Comparison of ENCODE assay signal across 21 mouse cellular contexts in genomic region chr5:53536635-53537554, GRCm38 (mm10).
DNase-seq lines count a peak whose midpoint lies in the region; ATAC-seq and TF ChIP-seq lines count a peak whose summit lies in the region.
"Had no signal": no experiment of that assay in that cellular context is flagged by ENCODE, and none has a peak within 500 bp of the region (broad histone marks: within the 10 kb centered on the region; RNA-seq: fewer than 3 reads in every experiment).

No protein-coding gene starts in this region.

- no peak for TF ChIP-seq POLR2A in lung, adult 2 months (IDR thresholded peaks at IDR 0.05; ENCODE audit: borderline replicate concordance, extremely low read depth, low read depth, low read length)
- TF ChIP-seq POLR2A in myocyte (IDR thresholded peaks at IDR 0.05; ENCODE audit: insufficient read length, low read depth) = no peak

- H3K27me3 ChIP-seq in lung, embryonic 14.5 days (ENCODE audit: insufficient read depth, low read length) = no peaks in the 10 kb centered on the region
- H3K27me3 ChIP-seq in lung, embryonic 16.5 days (ENCODE audit: control insufficient read depth, insufficient read depth, low read depth, low read length) = no peaks in the 10 kb centered on the region
- H3K27me3 ChIP-seq in myocyte (ENCODE audit: control insufficient read depth, insufficient read depth, insufficient read length) = no peaks in the 10 kb centered on the region
- no peaks in the 10 kb centered on the region for H3K27me3 ChIP-seq in intestine, postnatal 0 days (replicated peaks; ENCODE audit: control insufficient read depth, insufficient read depth, low read length)
- H3K27me3 ChIP-seq: hindbrain, embryonic 15.5 days; megakaryocyte, embryonic 14.5 days had no signal

- H3K9me3 ChIP-seq in lung, embryonic 14.5 days (ENCODE audit: low read depth, low read length) = no peaks in the 10 kb centered on the region
- H3K9me3 ChIP-seq in lung, embryonic 16.5 days (ENCODE audit: control insufficient read depth, low read length) = no peaks in the 10 kb centered on the region
- no peaks in the 10 kb centered on the region for H3K9me3 ChIP-seq in intestine, postnatal 0 days (ENCODE audit: control insufficient read depth)
- H3K9me3 ChIP-seq: G1E; hindbrain, embryonic 15.5 days; megakaryocyte, embryonic 14.5 days had no signal

- H3K9ac ChIP-seq in lung, embryonic 14.5 days = no peak overlapping the region
- H3K9ac ChIP-seq in lung, embryonic 16.5 days (ENCODE audit: low read length) = no peak overlapping the region
- H3K9ac ChIP-seq in intestine, postnatal 0 days (ENCODE audit: low read depth, low read length) = no peak overlapping the region
- H3K9ac ChIP-seq: hindbrain, embryonic 15.5 days had no signal

- peak; percentile 79 for ATAC-seq in lung, embryonic 14.5 days (ENCODE audit: insufficient read depth)
- peak; percentile 73 for ATAC-seq in lung, embryonic 16.5 days (ENCODE audit: low read depth)
- no peak for ATAC-seq in intestine, postnatal 0 days
- ATAC-seq: CD4-positive, CD25-positive, alpha-beta regulatory T cell, adult 4 months; forebrain, embryonic 16.5 days had no signal

- no peaks in the 10 kb centered on the region for H3K4me1 ChIP-seq in lung, embryonic 14.5 days (ENCODE audit: insufficient read depth)
- H3K4me1 ChIP-seq in lung, adult 2 months (ENCODE audit: control insufficient read depth, insufficient read depth, low read length) = no peaks in the 10 kb centered on the region
- peaks cover 12% of the 10 kb centered on the region for H3K4me1 ChIP-seq in lung, embryonic 16.5 days (replicated peaks; ENCODE audit: control insufficient read depth, insufficient read depth, low read length)
- H3K4me1 ChIP-seq in intestine, postnatal 0 days (replicated peaks; ENCODE audit: control insufficient read depth, insufficient read depth, low read length) = no peaks in the 10 kb centered on the region
- H3K4me1 ChIP-seq: hindbrain, embryonic 15.5 days had no signal

- H3K27ac ChIP-seq in lung, embryonic 14.5 days (ENCODE audit: low read depth) = no peak overlapping the region
- peak overlapping the region; percentile 35; the same call in 1 of the 2 replicates for H3K27ac ChIP-seq in lung, embryonic 16.5 days (ENCODE audit: low read length)
- H3K27ac ChIP-seq in intestine, postnatal 0 days (ENCODE audit: low read depth, low read length) = no peak overlapping the region
- H3K27ac ChIP-seq: hindbrain, embryonic 15.5 days; kidney, postnatal 0 days had no signal

- no peaks in the 10 kb centered on the region for H3K36me3 ChIP-seq in lung, embryonic 14.5 days (ENCODE audit: insufficient read depth)
- H3K36me3 ChIP-seq in lung, embryonic 16.5 days (ENCODE audit: control insufficient read depth, insufficient read depth, low read length) = no peaks in the 10 kb centered on the region
- H3K36me3 ChIP-seq in myocyte (ENCODE audit: control insufficient read depth, insufficient read depth) = no peaks in the 10 kb centered on the region
- H3K36me3 ChIP-seq in intestine, postnatal 0 days (ENCODE audit: control insufficient read depth, insufficient read depth) = no peaks in the 10 kb centered on the region
- H3K36me3 ChIP-seq: G1E; hindbrain, embryonic 15.5 days had no signal

- 49% methylated on average over 12 of the region's 12 CpGs for WGBS in lung, embryonic 14.5 days
- 52% methylated on average over 12 of the region's 12 CpGs for WGBS in lung, adult 2 months
- 51% methylated on average over 12 of the region's 12 CpGs for WGBS in lung, embryonic 16.5 days
- WGBS in intestine, postnatal 0 days = 68% methylated on average over 12 of the region's 12 CpGs

- H3K4me2 ChIP-seq in lung, embryonic 14.5 days = no peak overlapping the region
- H3K4me2 ChIP-seq in lung, embryonic 16.5 days (ENCODE audit: low read depth, low read length) = no peak overlapping the region
- H3K4me2 ChIP-seq in myocyte (ENCODE audit: low read depth) = peak overlapping the region; percentile 63
- H3K4me2 ChIP-seq in intestine, postnatal 0 days (replicated peaks; ENCODE audit: low read depth) = no peak overlapping the region
- H3K4me2 ChIP-seq: hindbrain, embryonic 15.5 days had no signal

- no peak for TF ChIP-seq CTCF in lung, embryonic 14.5 days (IDR thresholded peaks at IDR 0.05; ENCODE audit: low read depth)
- TF ChIP-seq CTCF in lung, adult 2 months (IDR thresholded peaks at IDR 0.05; ENCODE audit: insufficient read depth, low read length) = no peak
- no peak for TF ChIP-seq CTCF in intestine, postnatal 0 days (IDR thresholded peaks at IDR 0.05; ENCODE audit: low read depth)

- no peak overlapping the region for H3ac ChIP-seq in myocyte (ENCODE audit: control insufficient read depth, insufficient read length)

- H3K4me3 ChIP-seq in lung, embryonic 14.5 days (ENCODE audit: low read depth, low read length) = no peak overlapping the region
- no peak overlapping the region for H3K4me3 ChIP-seq in lung, adult 2 months (replicated peaks; ENCODE audit: extremely low read depth, low read depth, low read length)
- H3K4me3 ChIP-seq in lung, embryonic 16.5 days (ENCODE audit: low read length) = no peak overlapping the region
- no peak overlapping the region for H3K4me3 ChIP-seq in myocyte
- no peak overlapping the region for H3K4me3 ChIP-seq in intestine, postnatal 0 days (ENCODE audit: low read depth, low read length)
- H3K4me3 ChIP-seq: hindbrain, embryonic 15.5 days; megakaryocyte, embryonic 14.5 days had no signal

- H3K79me2 ChIP-seq in myocyte (ENCODE audit: control insufficient read depth, insufficient read depth) = no peaks in the 10 kb centered on the region

- peak; percentile 73 for DNase-seq in lung, embryonic 14.5 days
- no peak for DNase-seq in lung, adult 2 months
- peak; percentile 22 for DNase-seq in adipocyte (ENCODE audit: low spot score)
- no peak for DNase-seq in layer of hippocampus, postnatal 14 days (ENCODE audit: low spot score in 2 of 2)
- DNase-seq: adrenal gland, postnatal 36 days; cerebellum, adult 18-20 months; cerebellum, postnatal 25 days; heart, postnatal 4 days; kidney, adult 11 months; liver; right cerebral cortex, postnatal 4 days; thymus, postnatal 14 days had no signal

TF ChIP-seq in myocyte, 11 proteins besides CTCF, POLR2A, EP300 and RAD21:
- TF ChIP-seq USF1 (IDR thresholded peaks at IDR 0.05; ENCODE audit: low read depth) = no peak
- TF ChIP-seq SRF (IDR thresholded peaks at IDR 0.05; ENCODE audit: control insufficient read depth, insufficient read length, low read depth) = no peak
- no peak for TF ChIP-seq E2F4 (IDR thresholded peaks at IDR 0.05; ENCODE audit: insufficient read depth)
- TF ChIP-seq TCF3 (IDR thresholded peaks at IDR 0.05; ENCODE audit: insufficient read length, low read depth) = no peak
- TF ChIP-seq POLR2AphosphoS2 (IDR thresholded peaks at IDR 0.05; ENCODE audit: insufficient read length, low read depth) = no peak
- TF ChIP-seq REST (IDR thresholded peaks at IDR 0.05; ENCODE audit: insufficient read depth, insufficient read length) = no peak
- TF ChIP-seq MAX (IDR thresholded peaks at IDR 0.05; ENCODE audit: low read depth) = peak; percentile 29
- TF ChIP-seq MYOD1 (IDR thresholded peaks at IDR 0.05; ENCODE audit: control insufficient read depth in 1 of 3, insufficient read length in 2 of 3, low read depth in 2 of 3) = no peak
- no peak for TF ChIP-seq MYOG (IDR thresholded peaks at IDR 0.05; ENCODE audit: control insufficient read depth in 1 of 3, insufficient read depth in 1 of 3, insufficient read length in 2 of 3, low read depth in 2 of 3)
- TF ChIP-seq TCF12 (IDR thresholded peaks at IDR 0.05; ENCODE audit: insufficient read depth, poor library complexity, severe bottlenecking) = no peak
- TF ChIP-seq CEBPB (IDR thresholded peaks at IDR 0.05; ENCODE audit: insufficient read depth, poor library complexity, severe bottlenecking) = peak; percentile 80

Comparison
In these comparisons a context has a peak if more than half of its experiments do, and no peak if none do; other contexts are left out.
1. DNase-seq: peak in lung, embryonic 14.5 days (single experiment) and adipocyte (single experiment); none in lung, adult 2 months (single experiment) and layer of hippocampus, postnatal 14 days (0 of 2).